Mouse (Mus musculus) neutrophil, adult 83 days (primary cell): ENCODE data around the gene Olfr1211. TPM values are rescaled to one million over a fixed set of nuclear protein-coding genes. Genes with fewer than 3 reads are reported as not detected.

Source experiments
- total RNA-seq, 2 experiments: library from RNA; stranded (reverse); gene quantifications; one replicate each; pipeline ENCODE4 v1.2.4; 2023

Olfr1211 gene
- total RNA-seq, result not detected

DNA sequence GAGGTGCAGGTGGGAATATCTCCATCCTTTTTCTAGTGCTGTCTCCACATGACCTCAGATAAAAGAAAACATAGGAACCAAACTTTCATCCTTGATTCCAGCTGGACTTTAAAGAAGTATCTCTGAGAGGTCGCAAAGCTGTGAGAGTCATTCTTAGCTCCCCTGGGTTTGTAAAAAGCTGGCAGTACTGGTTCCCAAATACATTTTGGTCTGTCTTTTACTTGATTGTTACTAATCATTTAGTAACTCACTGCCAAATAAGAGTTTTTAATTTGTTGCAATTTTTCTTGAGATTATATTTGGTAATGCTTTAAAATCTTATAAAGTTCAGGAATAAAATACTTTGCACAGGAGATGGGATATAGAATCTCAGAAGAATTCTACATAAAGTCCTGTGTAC lies at the start of gene Olfr1211:
Gene Olfr1211 (minus strand): TSS at position 101 of the 400 bp plus-strand sequence.

DNA sequence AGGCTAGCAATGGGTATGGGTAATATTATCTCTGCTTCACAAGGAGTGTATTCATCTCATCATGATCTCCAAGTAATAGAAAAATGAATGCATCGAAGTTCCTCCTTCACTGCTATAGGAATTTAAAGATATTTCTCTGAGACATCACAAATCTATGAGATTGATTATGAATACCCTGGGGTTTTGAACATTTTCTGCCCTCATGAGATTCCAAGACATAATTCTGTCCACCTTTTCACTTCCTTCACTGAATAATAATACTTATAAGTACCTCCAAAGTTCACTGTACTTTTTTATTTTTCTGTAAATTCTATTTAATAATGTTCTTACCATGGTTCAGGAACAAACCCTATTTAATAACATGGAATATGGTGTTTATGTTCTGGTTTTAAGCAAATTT lies 42.3 kb upstream of the Olfr1211 start, which contains the start of gene Gm13762:
Gene Gm13762 (minus strand): TSS at position 101 of the 400 bp plus-strand sequence.

DNA sequence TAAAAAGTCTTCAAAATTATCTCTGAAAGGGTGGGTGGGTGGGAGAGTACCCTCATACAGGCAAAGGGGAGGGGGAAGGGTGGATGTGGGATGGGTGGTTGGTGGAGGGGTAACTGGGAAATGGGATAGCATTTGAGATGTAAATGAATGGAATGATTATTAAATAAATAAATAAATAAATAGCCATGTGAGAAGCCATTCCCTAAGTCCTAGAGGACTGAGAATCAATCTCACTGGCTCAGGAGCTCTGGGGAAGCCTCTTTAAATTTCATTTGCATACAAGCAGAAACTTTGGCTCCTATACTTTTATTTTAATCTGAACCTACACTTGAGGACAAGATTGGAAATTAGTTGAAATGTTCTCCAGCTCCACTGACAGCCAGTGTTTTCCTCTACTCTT lies 15.8 kb upstream of the Olfr1211 start, which contains the start of gene Olfr1212:
Gene Olfr1212 (plus strand): TSS at position 301 of the 400 bp plus-strand sequence.

DNA sequence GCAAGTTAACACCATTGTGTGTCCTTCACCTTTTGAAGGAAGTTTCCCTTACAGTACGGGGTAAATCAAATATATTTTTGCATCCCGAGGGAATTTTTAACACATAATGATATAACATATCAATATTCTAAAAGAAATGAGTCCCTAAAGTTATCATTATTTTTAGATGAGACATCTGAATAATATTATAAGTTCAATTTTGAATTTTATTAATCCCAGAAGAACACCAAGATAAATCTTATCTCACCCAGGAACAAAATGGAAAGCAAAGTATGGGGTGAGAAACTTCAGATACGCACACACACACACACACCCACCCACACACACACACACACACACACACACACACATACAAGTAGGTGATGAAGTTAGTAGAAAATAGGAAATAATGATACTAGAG lies 22.9 kb downstream of the Olfr1211 start, which contains the start of gene Olfr1209:
Gene Olfr1209 (minus strand): TSS at position 101 of the 400 bp plus-strand sequence.

DNA sequence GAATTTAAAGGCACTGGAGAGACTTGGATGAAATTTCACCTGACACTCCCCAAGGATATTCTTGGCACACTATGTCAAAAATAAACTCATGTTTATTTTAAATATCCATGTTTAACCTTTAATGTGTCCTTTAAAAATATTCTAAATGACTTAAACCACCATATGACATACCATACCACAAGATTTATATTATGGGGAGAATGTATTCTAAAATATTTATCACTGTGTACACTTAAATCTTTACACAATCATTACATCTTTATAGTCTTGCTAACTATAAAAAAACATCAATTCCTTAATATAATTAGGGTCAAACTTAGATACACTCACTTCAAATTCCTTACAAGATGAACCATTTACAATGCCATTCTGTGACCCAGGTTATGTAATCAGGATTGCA lies 35.7 kb downstream of the Olfr1211 start, which contains the start of gene Olfr1208:
Gene Olfr1208 (minus strand): TSS at position 101 of the 400 bp plus-strand sequence.

Other genes with a start within 250 kb of the Olfr1211 start
- gene Olfr1195, start 248.9 kb downstream of the Olfr1211 start, total RNA-seq, result not detected
- gene Olfr1196, start 233.5 kb downstream of the Olfr1211 start, total RNA-seq, result not detected
- not detected for gene Olfr1197, start 205.7 kb downstream of the Olfr1211 start, total RNA-seq
- gene Olfr1198, start 186.7 kb downstream of the Olfr1211 start, total RNA-seq, result not detected
- gene Olfr1199, start 177.6 kb downstream of the Olfr1211 start, total RNA-seq, result not detected
- not detected for gene Olfr1200, start 167.6 kb downstream of the Olfr1211 start, total RNA-seq
- gene Olfr1201, start 145.1 kb downstream of the Olfr1211 start, total RNA-seq, result not detected
- gene Olfr1202, start 123.6 kb downstream of the Olfr1211 start, total RNA-seq, result not detected
- gene Olfr1205, start 108.4 kb downstream of the Olfr1211 start, total RNA-seq, result not detected
- gene Olfr1204, start 88.8 kb downstream of the Olfr1211 start, total RNA-seq, result not detected
- gene Olfr1206, start 74.9 kb downstream of the Olfr1211 start, total RNA-seq, result not detected
- gene Olfr1208, start 35.8 kb downstream of the Olfr1211 start, total RNA-seq, result not detected
- not detected for gene Olfr1209, start 23.0 kb downstream of the Olfr1211 start, total RNA-seq
- gene Olfr1212, start 15.9 kb upstream of the Olfr1211 start, total RNA-seq, result not detected
- not detected for gene Gm13762, start 42.2 kb upstream of the Olfr1211 start, total RNA-seq
- gene Olfr1214, start 54.5 kb upstream of the Olfr1211 start, total RNA-seq, result not detected
- not detected for gene Olfr1215, start 68.9 kb upstream of the Olfr1211 start, total RNA-seq
- gene Olfr1216, start 80.2 kb upstream of the Olfr1211 start, total RNA-seq, result not detected
- not detected for gene Olfr1217, start 94.0 kb upstream of the Olfr1211 start, total RNA-seq
- not detected for gene Olfr1218, start 123.1 kb upstream of the Olfr1211 start, total RNA-seq
- not detected for gene Olfr1219, start 145.4 kb upstream of the Olfr1211 start, total RNA-seq
- not detected for gene Olfr1220, start 168.7 kb upstream of the Olfr1211 start, total RNA-seq
- not detected for gene Olfr1221, start 179.2 kb upstream of the Olfr1211 start, total RNA-seq
- not detected for gene Olfr1222, start 194.9 kb upstream of the Olfr1211 start, total RNA-seq
- not detected for gene Olfr1223, start 213.4 kb upstream of the Olfr1211 start, total RNA-seq
- not detected for gene Olfr1224-ps1, start 226.0 kb upstream of the Olfr1211 start, total RNA-seq
- not detected for gene Olfr1225, start 236.6 kb upstream of the Olfr1211 start, total RNA-seq